16 mouse cellular contexts compared by ENCODE assay signal in the genomic region with DNA sequence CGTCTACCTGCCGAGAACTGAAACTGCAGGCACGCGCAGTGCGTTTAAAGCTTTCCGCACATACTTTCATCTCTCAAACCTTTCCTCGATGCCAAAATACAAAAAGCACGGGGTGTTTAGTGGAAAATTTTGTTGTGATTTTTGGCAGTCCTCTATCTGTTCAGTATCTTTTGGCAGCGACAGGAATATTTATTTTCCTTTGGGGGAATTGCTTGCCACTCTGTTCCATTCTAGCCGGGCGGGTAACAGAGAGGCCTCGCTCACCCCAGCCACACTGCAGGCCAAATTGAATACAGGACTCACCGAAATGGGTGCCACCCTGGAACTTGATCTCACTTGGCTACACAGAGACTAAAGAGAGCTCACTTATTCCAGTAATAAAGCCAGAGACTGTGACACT.
DNase-seq lines count a peak whose midpoint lies in the region; ATAC-seq lines count a peak whose summit lies in the region.
"Had no signal": no experiment of that assay in that cellular context is flagged by ENCODE, and none has a peak within 500 bp of the region (broad histone marks: within the 10 kb centered on the region; RNA-seq: fewer than 3 reads in every experiment).

No protein-coding gene starts in this region.

- peaks cover 0 to 4% of the 10 kb centered on the region in 2 experiments; a peak in 2 of 4 replicates for H3K4me1 ChIP-seq in heart, embryonic 14.5 days (ENCODE audit: control insufficient read depth in 2 of 2, insufficient read depth in 2 of 2, low read length in 2 of 2)
- no peaks in the 10 kb centered on the region for H3K4me1 ChIP-seq in liver, embryonic 12.5 days
- H3K4me1 ChIP-seq in midbrain, embryonic 11.5 days (ENCODE audit: control insufficient read depth, insufficient read depth, low read length) = no peaks in the 10 kb centered on the region
- H3K4me1 ChIP-seq: neural tube, embryonic 12.5 days had no signal

- no peaks in the 10 kb centered on the region for H3K36me3 ChIP-seq in heart, embryonic 14.5 days (ENCODE audit: control insufficient read depth, insufficient read depth, low read length)
- H3K36me3 ChIP-seq in liver, embryonic 12.5 days = no peaks in the 10 kb centered on the region
- no peaks in the 10 kb centered on the region for H3K36me3 ChIP-seq in midbrain, embryonic 11.5 days (ENCODE audit: control insufficient read depth, insufficient read depth, low read length)
- H3K36me3 ChIP-seq: limb, embryonic 13.5 days; neural tube, embryonic 12.5 days had no signal

- no peak overlapping the region for H3K4me3 ChIP-seq in heart, embryonic 14.5 days (ENCODE audit: control insufficient read depth in 1 of 2, insufficient read depth in 1 of 2, low read depth in 1 of 2, low read length in 2 of 2)
- H3K4me3 ChIP-seq in liver, embryonic 12.5 days = no peak overlapping the region
- no peak overlapping the region for H3K4me3 ChIP-seq in midbrain, embryonic 11.5 days (ENCODE audit: low read depth, low read length)
- H3K4me3 ChIP-seq: limb, embryonic 13.5 days; neural tube, embryonic 12.5 days had no signal

- no peaks in the 10 kb centered on the region for H3K27me3 ChIP-seq in heart, embryonic 14.5 days (ENCODE audit: control insufficient read depth, insufficient read depth, low read length)
- no peaks in the 10 kb centered on the region for H3K27me3 ChIP-seq in liver, embryonic 12.5 days (replicated peaks)
- no peaks in the 10 kb centered on the region for H3K27me3 ChIP-seq in midbrain, embryonic 11.5 days (ENCODE audit: control insufficient read depth, insufficient read depth, low read length)
- H3K27me3 ChIP-seq: limb, embryonic 13.5 days; neural tube, embryonic 12.5 days had no signal

- peak; percentile 43 for DNase-seq in adrenal gland, postnatal 10 days
- no peak for DNase-seq in adrenal gland, postnatal 4 days (ENCODE audit: low spot score in 2 of 2)
- DNase-seq in kidney, adult 9 months = peak; percentile 14
- no peak for DNase-seq in kidney, postnatal 25 days
- peak; percentile 36 for DNase-seq in NIH3T3 (ENCODE audit: low read depth)
- DNase-seq in midbrain, embryonic 11.5 days (ENCODE audit: low spot score, missing footprints) = no peak
- DNase-seq: cerebellum, adult 11-12 months; gastrocnemius, postnatal 36 days; lung, postnatal 14 days; midbrain, embryonic 14.5 days; right cerebral cortex, adult 18-20 months had no signal

- no peak overlapping the region for H3K9ac ChIP-seq in heart, embryonic 14.5 days (ENCODE audit: low read length)
- H3K9ac ChIP-seq in liver, embryonic 12.5 days = no peak overlapping the region
- H3K9ac ChIP-seq in midbrain, embryonic 11.5 days (ENCODE audit: low read length) = no peak overlapping the region
- H3K9ac ChIP-seq: limb, embryonic 13.5 days; neural tube, embryonic 12.5 days had no signal

- no peak for ATAC-seq in heart, embryonic 14.5 days (ENCODE audit: insufficient number of reproducible peaks, insufficient read depth, low FRiP score, low read depth)
- no peak for ATAC-seq in liver, embryonic 12.5 days
- ATAC-seq in midbrain, embryonic 11.5 days (ENCODE audit: low FRiP score) = no peak
- ATAC-seq: activated CD4-positive, CD25-positive, alpha-beta regulatory T cell, adult 4 months had no signal

- 48% methylated on average over 13 of the region's 13 CpGs for WGBS in heart, embryonic 14.5 days
- WGBS in liver, embryonic 12.5 days (ENCODE audit: insufficient replicate concordance) = 77% methylated on average over 13 of the region's 13 CpGs
- 76% methylated on average over 13 of the region's 13 CpGs for WGBS in midbrain, embryonic 11.5 days

- H3K9me3 ChIP-seq in heart, embryonic 14.5 days (ENCODE audit: control insufficient read depth, low read length) = peaks cover 6% of the 10 kb centered on the region; the same call in 1 of the 2 replicates
- H3K9me3 ChIP-seq in liver, embryonic 12.5 days (replicated peaks) = no peaks in the 10 kb centered on the region
- no peaks in the 10 kb centered on the region for H3K9me3 ChIP-seq in midbrain, embryonic 11.5 days (ENCODE audit: control insufficient read depth, low read length)
- H3K9me3 ChIP-seq: neural tube, embryonic 12.5 days had no signal

- 0 out of 2 replicates have a peak overlapping the region, but pooled peaks have one; percentile 0 for H3K4me2 ChIP-seq in heart, embryonic 14.5 days (ENCODE audit: low read length)
- H3K4me2 ChIP-seq in liver, embryonic 12.5 days = no peak overlapping the region
- no peak overlapping the region for H3K4me2 ChIP-seq in midbrain, embryonic 11.5 days
- H3K4me2 ChIP-seq: limb, embryonic 13.5 days; neural tube, embryonic 12.5 days had no signal

- H3K27ac ChIP-seq in heart, embryonic 14.5 days (replicated peaks in 1 of 2; ENCODE audit: control insufficient read depth in 1 of 2, insufficient read depth in 1 of 2, low read depth in 2 of 2, low read length in 2 of 2) = 0 out of 4 replicates have a peak overlapping the region, but pooled peaks of 1 of the 2 experiments have one; percentile 27
- H3K27ac ChIP-seq in liver, embryonic 12.5 days = no peak overlapping the region
- no peak overlapping the region for H3K27ac ChIP-seq in midbrain, embryonic 11.5 days (ENCODE audit: low read depth, low read length)
- H3K27ac ChIP-seq: limb, embryonic 13.5 days; neural tube, embryonic 12.5 days had no signal

Comparison
In these comparisons a context has a peak if more than half of its experiments do, and no peak if none do; other contexts are left out.
1. DNase-seq: peak in adrenal gland, postnatal 10 days (single experiment), kidney, adult 9 months (single experiment) and NIH3T3 (single experiment); none in adrenal gland, postnatal 4 days (0 of 2), kidney, postnatal 25 days (0 of 2) and midbrain, embryonic 11.5 days (single experiment).